Mouse (Mus musculus): ENCODE measurements around the gene Col18a1. TPM values are rescaled to one million over a fixed set of nuclear protein-coding genes. Genes with fewer than 3 reads are reported as not detected.

The Col18a1 gene
- total RNA-seq, 2 experiments from 2014 or later = 93.9 to 94.1 TPM

- no peak for DNase-seq (ENCODE audit: low spot score in 2 of 2)
Observed at GRCm38 (mm10) chr10:77022301-77023130, 143.8 kb downstream of the Col18a1 start.

- peak; percentile 50 to 73 for DNase-seq (ENCODE audit: low spot score in 2 of 2)
Observed at GRCm38 (mm10) chr10:77021399-77022052, 144.8 kb downstream of the Col18a1 start.

GRCm38 (mm10) chr10:77017662-77018061 is 148.7 kb downstream of the Col18a1 start:
- no peak for DNase-seq (ENCODE audit: low spot score in 2 of 2)

- DNase-seq (ENCODE audit: low spot score in 2 of 2) = no peak
Observed at GRCm38 (mm10) chr10:77017061-77017460, 149.3 kb downstream of the Col18a1 start.

- no peak for DNase-seq (ENCODE audit: low spot score in 2 of 2)
Observed at GRCm38 (mm10) chr10:77016499-77016898, 149.8 kb downstream of the Col18a1 start.

- DNase-seq (ENCODE audit: low spot score in 2 of 2) = no peak
Observed at GRCm38 (mm10) chr10:77016080-77016479, 150.3 kb downstream of the Col18a1 start.

- no peak for DNase-seq (ENCODE audit: low spot score in 2 of 2)
Observed at GRCm38 (mm10) chr10:77011681-77012080, 154.7 kb downstream of the Col18a1 start.

GRCm38 (mm10) chr10:77008698-77009097 is 157.7 kb downstream of the Col18a1 start:
- no peak for DNase-seq (ENCODE audit: low spot score in 2 of 2)

GRCm38 (mm10) chr10:77008109-77008561 is 158.2 kb downstream of the Col18a1 start:
- DNase-seq (ENCODE audit: low spot score in 2 of 2) = no peak

- no peak for DNase-seq (ENCODE audit: low spot score in 2 of 2)
Observed at GRCm38 (mm10) chr10:77007433-77008108, 158.8 kb downstream of the Col18a1 start.

GRCm38 (mm10) chr10:77004936-77005335 is 161.4 kb downstream of the Col18a1 start:
- DNase-seq (ENCODE audit: low spot score in 2 of 2) = no peak

Other genes with a start within 250 kb of the Col18a1 start
- gene Pcbp3, start 204.7 kb downstream of the Col18a1 start, total RNA-seq (2021) = 10 to 100 TPM; 10.3 to 10.9 TPM
- 10 to 100 TPM in 1 of 2 experiments, 1 to 10 TPM in 1; 9.8 to 10.3 TPM for gene Slc19a1, start 134.3 kb downstream of the Col18a1 start, total RNA-seq (2021)
- gene Pofut2, start 92.7 kb upstream of the Col18a1 start, total RNA-seq (2021) = 10 to 100 TPM; 66.7 to 70.2 TPM